Mouse (Mus musculus) thymus, postnatal 4 days (tissue): ENCODE measurements around the gene Gm32687.
"Not testable (repeated sequence)": the region's sequence is repeated elsewhere in the genome, so short reads cannot be mapped to it uniquely, and the experiment has no call there.

Experiments used
- DNase-seq: peaks from one replicate; pipeline ENCODE4 v3.0.0; 2021

Gm32687 gene

GRCm38 (mm10) chr10:81863409-81864407 lies at the start of gene Gm32687:
TSS of gene Gm32687 (plus strand) at chr10:81863934.
- peak; percentile 8 for DNase-seq

GRCm38 (mm10) chr10:81846219-81846618 lies 17.5 kb upstream of the Gm32687 start:
- not testable (repeated sequence) for DNase-seq

GRCm38 (mm10) chr10:81929842-81930743 lies 66.4 kb downstream of the Gm32687 start, which contains the start of gene Zfp781:
TSS of gene Zfp781 (minus strand) at chr10:81930480.
- not testable (repeated sequence) for DNase-seq
